Mouse (Mus musculus) stomach, postnatal 0 days (tissue): ENCODE measurements around the gene Prdx3.
A peak's percentile ranks its signal among the peaks of the same experiment; 100 is the strongest.

Experiments
- CTCF ChIP-seq: IDR thresholded peaks from 2 replicates; pipeline ENCODE4 v1.5.1; 2016; ENCODE audit warnings: antibody characterized with exemption, low read depth, mild to moderate bottlenecking, moderate library complexity
- EP300 ChIP-seq: optimal IDR thresholded peaks from 2 replicates; pipeline ENCODE3; 2016; ENCODE audit warnings: antibody characterized with exemption

DNA sequence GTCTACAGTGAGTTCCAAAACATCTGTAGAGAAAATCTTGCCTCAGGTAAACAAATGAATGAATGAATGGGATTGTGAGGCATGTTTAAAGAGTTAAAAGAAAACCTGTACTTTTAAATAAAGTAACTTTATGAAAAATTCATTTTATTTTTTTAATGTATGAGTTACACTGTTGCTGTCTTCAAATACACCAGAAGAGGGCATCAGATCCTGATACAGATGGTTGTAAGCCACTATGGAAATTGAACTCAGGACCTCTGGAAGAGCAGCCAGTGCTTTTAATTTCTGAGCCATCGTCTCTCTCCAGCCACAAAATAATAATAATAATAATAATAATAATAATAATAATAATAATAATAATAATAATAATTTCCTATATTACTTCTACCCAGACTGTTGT lies 3.9 kb downstream of the Prdx3 start:
- TF ChIP-seq CTCF (peak; percentile 52), EP300 (no peak)
